Mouse (Mus musculus): ENCODE measurements at regions not wholly inside any gene's neighbourhood (a gene's known extent, or its start where the extent isn't known, plus 50 kb on each side); places are given as distances from the start of the nearest gene placed in this dataset.

DNA sequence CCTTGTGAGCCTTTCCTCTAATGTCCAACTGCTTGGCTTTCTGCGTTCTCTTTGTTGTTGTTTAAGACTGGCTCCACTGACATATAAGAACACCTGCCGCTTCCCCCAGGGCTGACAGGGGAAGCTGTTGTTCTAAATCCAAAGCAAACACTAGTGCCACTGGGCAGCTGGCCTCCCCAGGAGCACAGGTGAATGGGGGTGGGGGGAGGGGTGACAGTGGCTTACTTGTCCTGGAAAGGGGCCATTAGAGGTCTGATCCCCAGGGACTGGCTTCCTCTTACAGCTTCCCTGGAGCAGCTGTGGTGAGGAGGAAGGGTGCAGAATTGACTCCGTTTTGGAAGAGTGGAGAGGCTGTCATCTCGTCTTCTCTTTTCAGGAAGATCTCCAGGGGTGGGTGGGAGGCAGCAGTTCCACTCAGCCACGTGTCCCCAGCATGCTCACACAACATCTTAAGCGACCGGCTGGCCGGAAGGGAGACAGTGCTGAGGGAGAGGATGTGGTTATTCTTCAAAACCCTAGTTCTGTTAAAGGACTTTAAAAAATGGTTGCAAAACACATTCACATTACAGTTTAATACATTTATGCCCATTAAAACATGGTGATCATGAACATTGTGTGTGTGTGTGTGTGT is 688.5 kb upstream of the Car8 start:
- H3K4me2 ChIP-seq: no peak overlapping the region
- peaks cover 10% of the 10 kb centered on the region; the same call in 1 of the 2 replicates for H3K4me1 ChIP-seq
- 33% methylated on average over 8 of the region's 8 CpGs for WGBS
- ATAC-seq (replicated peaks; ENCODE audit: low FRiP score): no peak
- no peak overlapping the region for H3K9ac ChIP-seq
- H3K27ac ChIP-seq: no peak overlapping the region
- no peak overlapping the region for H3K4me3 ChIP-seq (replicated peaks)
- H3K36me3 ChIP-seq: no peaks in the 10 kb centered on the region
- no peaks in the 10 kb centered on the region for H3K9me3 ChIP-seq (replicated peaks)
- no peaks in the 10 kb centered on the region for H3K27me3 ChIP-seq

DNA sequence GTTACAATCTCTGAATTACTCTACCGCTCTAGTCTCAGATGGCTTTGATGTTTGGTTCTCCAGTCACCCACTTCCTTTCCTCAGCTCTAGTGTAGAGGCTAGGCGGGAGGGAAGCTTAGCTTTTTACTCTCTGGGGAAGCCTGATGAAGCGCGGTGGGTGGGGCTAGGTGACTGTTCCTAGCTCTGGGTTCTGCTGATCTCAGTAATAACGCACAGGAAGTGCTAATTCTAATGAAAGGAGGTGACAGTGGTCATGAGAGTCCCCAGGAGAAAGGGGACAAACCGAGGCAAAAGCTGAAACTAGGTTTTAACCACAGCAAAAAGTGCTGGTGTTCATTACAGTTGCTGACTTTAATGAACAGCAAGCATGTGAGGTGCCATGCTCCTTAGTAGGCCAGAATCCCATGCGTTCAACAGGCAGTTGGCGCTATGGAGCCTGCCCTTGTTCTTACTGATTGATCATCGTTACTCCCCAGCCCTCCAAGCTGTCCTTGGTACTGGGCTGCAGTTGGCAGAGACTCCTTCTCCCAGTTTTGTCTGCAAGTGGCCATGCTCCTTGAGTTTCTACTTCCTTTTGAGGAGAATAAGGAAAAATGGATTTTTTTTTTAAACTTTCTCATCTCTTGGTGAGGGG is 687.9 kb upstream of the Car8 start:
- no peaks in the 10 kb centered on the region for H3K27me3 ChIP-seq
- no peak overlapping the region for H3K4me2 ChIP-seq
- no peaks in the 10 kb centered on the region for H3K9me3 ChIP-seq (replicated peaks)
- H3K4me3 ChIP-seq (replicated peaks): no peak overlapping the region
- no peak overlapping the region for H3K9ac ChIP-seq
- 39% methylated on average over 9 of the region's 9 CpGs for WGBS
- ATAC-seq (replicated peaks; ENCODE audit: low FRiP score): no peak
- H3K4me1 ChIP-seq: peaks cover 16% of the 10 kb centered on the region
- H3K27ac ChIP-seq: no peak overlapping the region
- no peaks in the 10 kb centered on the region for H3K36me3 ChIP-seq

DNA sequence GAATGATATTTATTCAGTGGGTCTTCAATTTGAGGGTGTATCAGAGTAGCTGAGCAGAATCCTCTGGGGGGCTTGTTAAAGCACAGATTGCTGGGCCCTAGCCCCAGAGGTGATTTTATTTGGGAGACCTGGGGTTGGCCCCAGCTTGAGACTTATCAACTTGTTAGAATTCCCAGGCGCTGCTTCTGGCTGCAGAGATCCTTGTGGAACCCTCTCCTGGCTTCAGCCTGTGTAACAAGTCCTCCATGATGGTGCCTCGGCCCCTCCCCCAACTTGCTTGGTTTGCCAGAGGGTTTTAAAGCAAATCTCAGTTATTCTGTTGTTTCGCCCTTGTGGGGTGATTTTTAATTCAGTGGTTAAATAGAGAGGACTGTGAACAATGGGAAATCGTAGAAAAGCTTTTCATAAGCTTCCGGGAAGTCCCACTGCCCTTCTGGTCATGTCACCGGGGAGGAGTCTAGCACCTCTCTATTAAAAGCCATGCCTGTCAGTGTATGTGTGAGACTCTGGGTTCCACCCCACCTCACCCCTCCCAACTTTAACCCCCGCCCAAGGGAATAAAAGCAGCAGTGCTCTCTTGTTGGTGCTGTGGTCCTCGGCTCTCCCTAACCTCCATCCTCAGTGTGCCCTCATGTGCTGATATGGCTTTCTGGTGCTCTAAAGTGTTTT is 684.0 kb upstream of the Car8 start:
- H3K27ac ChIP-seq: no peak overlapping the region
- peaks cover 4% of the 10 kb centered on the region; the same call in 1 of the 2 replicates for H3K27me3 ChIP-seq
- no peak overlapping the region for H3K4me3 ChIP-seq (replicated peaks)
- 70% methylated on average over 8 of the region's 8 CpGs for WGBS
- no peak overlapping the region for H3K9ac ChIP-seq
- H3K9me3 ChIP-seq (replicated peaks): no peaks in the 10 kb centered on the region
- H3K36me3 ChIP-seq: no peaks in the 10 kb centered on the region
- H3K4me2 ChIP-seq: no peak overlapping the region
- ATAC-seq (replicated peaks; ENCODE audit: low FRiP score): no peak
- peaks cover 30% of the 10 kb centered on the region for H3K4me1 ChIP-seq

DNA sequence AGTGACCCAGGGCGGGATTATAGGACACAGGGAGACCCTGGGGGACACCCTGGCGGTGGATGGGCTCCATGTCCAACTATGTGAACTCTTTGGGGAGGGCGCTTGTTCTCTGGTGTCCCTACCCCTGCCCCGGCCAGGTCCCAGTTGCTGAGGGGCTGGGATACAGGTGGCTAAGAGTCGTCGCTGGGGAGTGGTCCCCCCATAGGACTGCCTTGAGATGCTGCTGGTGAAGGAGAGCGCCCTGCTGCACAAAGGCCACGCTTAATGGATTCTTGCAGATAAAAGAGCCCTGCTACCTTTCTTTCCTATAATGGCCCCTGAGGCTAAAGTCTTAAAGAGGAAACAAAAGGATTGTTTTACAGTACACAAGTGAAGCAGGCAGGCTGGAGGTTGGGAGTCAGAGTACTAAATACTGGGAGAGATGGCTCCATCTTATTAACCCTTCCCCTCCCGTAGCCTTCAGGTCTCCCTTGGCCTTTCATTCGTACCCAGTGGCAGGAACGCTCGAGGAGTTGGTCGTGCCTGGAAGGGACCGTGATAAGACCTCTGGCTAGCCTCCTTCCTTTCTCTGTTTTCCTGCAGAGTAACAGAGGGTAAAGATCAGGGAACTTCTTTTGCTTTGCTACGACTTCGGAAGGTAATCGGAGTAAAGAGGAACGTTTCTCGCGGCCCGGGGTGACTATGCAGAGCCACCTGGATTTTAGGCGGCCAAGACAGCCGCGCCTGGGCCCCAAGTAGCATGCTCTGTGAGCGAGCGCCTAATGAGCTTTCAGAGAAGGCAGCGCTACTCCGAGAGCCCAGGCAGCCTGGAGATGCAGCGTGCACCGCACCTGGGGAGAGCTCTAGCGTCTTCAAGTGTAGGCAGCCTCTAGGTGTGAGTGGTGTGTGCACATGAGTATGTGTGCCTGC is 682.9 kb upstream of the Car8 start:
- Histone ChIP-seq H3K4me1 (peaks cover 26% of the 10 kb centered on the region), H3K9ac (peak overlapping the region; percentile 1; the same call in 1 of the 2 replicates), H3K36me3 (no peaks in the 10 kb centered on the region), H3K27ac (no peak overlapping the region), H3K9me3 (replicated peaks) (no peaks in the 10 kb centered on the region; the same call in 1 of the 2 replicates), H3K4me3 (replicated peaks) (peak overlapping the region; percentile 20), H3K4me2 (peak overlapping the region; percentile 54), H3K27me3 (peaks cover 4% of the 10 kb centered on the region; the same call in 1 of the 2 replicates)
- ATAC-seq (replicated peaks; ENCODE audit: low FRiP score): peak; percentile 57
- 7% methylated on average over 31 of the region's 31 CpGs for WGBS

DNA sequence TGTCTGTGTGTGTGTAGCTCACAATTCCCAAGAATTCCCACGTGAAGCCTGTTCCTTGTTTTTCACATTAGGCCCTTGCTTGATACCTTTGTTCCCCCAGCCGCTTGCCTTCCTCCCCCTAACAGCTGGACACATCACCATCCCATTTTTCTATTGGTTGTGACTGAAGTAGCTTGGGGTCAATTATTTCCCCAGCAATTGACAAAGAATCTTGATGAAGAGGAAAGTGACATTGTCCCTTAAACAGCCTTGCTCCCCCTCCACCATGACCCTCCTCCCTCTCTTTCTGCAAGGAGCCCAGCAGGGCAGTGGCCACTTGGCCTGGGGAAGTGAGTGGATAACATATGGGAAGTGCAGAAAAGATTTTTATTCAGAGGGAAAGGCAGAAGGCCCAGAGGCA is 681.5 kb upstream of the Car8 start:
- peaks cover 4% of the 10 kb centered on the region; the same call in 1 of the 2 replicates for H3K27me3 ChIP-seq
- H3K4me1 ChIP-seq: peaks cover 26% of the 10 kb centered on the region
- H3K9ac ChIP-seq: no peak overlapping the region
- no peaks in the 10 kb centered on the region for H3K36me3 ChIP-seq
- no peak overlapping the region for H3K27ac ChIP-seq
- H3K4me3 ChIP-seq (replicated peaks): no peak overlapping the region
- no peak for ATAC-seq (replicated peaks; ENCODE audit: low FRiP score)
- H3K4me2 ChIP-seq: no peak overlapping the region
- WGBS: 71% methylated on average over 2 of the region's 2 CpGs
- H3K9me3 ChIP-seq (replicated peaks): no peaks in the 10 kb centered on the region; the same call in 1 of the 2 replicates

DNA sequence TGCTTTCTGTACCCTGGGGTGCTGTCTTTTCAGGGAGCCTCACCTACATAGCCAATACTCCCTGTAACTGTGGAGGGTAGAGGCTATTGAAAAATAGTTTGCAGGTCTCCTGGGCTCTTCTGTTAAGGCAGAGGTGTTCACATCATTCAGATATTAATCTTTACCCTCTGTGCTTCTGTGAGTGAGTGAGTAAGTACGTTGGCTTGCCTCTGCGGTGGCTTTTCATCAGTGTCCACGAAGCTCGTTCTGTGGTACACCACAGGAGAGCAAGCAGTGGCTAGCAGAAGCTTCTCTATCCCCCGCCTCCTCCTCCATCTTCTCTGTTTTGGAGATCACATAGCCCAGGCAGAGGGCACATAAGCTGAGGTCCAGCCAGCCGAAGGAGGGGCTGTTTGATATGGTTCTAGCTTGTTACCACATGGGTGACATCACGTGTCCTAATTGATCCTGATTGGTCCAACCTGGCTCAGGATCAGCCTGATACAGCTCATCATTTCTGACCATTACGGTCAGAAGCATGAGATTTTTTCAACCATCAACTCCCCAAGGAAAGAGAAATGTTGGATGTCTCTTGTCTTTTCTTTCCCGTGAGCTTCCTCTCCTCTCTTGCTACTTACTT is 680.6 kb upstream of the Car8 start:
- Histone ChIP-seq H3K36me3 (no peaks in the 10 kb centered on the region), H3K9me3 (replicated peaks) (no peaks in the 10 kb centered on the region; the same call in 1 of the 2 replicates), H3K4me3 (replicated peaks) (no peak overlapping the region), H3K4me2 (no peak overlapping the region), H3K27me3 (peaks cover 4% of the 10 kb centered on the region; the same call in 1 of the 2 replicates), H3K9ac (no peak overlapping the region), H3K4me1 (peaks cover 26% of the 10 kb centered on the region), H3K27ac (no peak overlapping the region)
- ATAC-seq (replicated peaks; ENCODE audit: low FRiP score): no peak
- 78% methylated on average over 9 of the region's 9 CpGs for WGBS

All from kidney, embryonic 15.5 days (tissue).